Mouse (Mus musculus) kidney, postnatal 4 days (tissue): ENCODE results near the gene Nufip2.
"Not testable (repeated sequence)": the region's sequence is repeated elsewhere in the genome, so short reads cannot be mapped to it uniquely, and the experiment has no call there.

Source experiments
- DNase-seq, 2 experiments: peaks; one replicate each; pipeline ENCODE4 v3.0.0; 2021; ENCODE audit warnings: mixed read lengths in 2 of 2

Nufip2 gene

GRCm38 (mm10) chr11:77713736-77714135, 27.8 kb downstream of the Nufip2 start:
- no peak for DNase-seq

- DNase-seq: no peak
Observed at GRCm38 (mm10) chr11:77719055-77719454, 33.1 kb downstream of the Nufip2 start.

DNA sequence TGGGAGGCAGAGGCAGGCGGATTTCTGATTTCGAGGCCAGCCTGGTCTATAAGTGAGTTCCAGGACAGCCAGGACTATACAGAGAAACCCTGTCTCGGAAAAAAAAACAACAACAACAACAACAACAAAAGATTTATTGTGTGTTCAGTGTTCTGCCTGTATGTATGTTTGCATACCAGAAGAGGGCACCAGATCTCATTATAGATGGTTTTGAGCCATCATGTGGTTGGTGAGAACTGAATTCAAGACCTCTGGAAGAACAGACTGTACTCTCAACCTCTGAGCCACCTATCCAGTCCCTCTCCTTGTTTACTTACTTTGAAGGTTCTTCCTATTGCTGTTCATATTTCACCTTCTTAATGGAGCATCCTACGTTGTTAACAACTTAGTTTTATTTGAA, 35.4 kb downstream of the Nufip2 start:
- no peak for DNase-seq

DNA sequence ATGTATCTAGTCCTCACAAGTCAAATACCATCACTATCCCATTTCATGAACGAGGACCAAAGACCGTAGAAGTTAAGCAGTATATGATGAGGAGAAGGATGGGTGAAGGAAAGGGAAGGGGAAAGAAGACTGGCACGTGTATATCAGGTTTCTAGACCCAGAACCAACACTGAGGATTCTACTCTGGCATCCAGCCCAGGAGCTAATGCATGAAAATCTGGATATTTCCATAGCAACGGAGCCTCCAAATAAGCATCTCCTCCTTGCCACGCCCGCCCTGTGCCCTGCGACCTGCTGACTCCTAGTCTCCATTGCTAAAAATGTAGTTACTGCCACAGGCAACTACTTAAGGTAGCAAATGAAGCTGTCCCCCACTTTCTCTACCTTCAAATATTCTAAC, 38.8 kb downstream of the Nufip2 start:
- no peak for DNase-seq

DNA sequence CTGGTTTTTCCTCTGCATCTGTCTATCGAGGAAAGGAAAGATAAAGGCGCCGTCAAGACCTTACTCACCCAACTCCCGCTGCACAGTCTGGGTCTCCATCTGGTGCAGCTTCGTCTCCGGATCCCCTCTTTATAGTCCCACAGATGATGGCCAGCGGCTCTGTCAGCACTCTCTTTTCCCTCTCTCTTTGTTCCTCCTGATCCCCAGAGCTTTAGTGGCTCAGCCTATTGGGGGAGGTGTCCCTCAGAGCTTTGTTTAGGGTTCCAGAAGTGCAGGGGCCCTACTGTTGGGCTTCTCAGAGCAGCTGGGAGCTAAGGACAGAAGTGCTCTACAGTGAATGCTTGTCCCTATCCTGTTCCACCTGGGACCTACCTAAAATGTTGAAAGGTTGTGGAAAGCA, 39.2 kb downstream of the Nufip2 start, which contains the start of gene Cryba1:
Cryba1 (minus strand) TSS at position 101 of the 400 bp plus-strand sequence.
- no peak for DNase-seq

DNA sequence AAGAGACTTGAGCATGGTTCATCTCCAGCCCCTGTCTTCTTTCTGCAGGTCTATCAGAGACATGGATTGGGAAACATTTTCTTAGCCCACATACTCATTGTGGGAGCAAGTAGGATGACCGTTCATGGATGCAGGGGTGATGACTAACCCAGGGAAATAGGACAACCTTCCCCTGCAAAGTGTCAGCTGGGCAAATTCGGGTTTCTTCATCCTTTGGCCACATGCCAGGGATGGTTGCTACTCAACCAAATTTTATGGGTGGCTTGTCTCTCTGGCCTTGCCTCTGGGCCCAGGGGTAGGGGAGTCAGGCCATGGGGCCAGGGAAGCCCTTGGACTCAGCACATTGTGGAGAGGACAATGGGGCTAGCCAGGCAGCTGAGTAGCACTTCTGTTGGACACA, 42.6 kb downstream of the Nufip2 start:
- no peak for DNase-seq

- DNase-seq: peak; percentile 93
Observed at GRCm38 (mm10) chr11:77737289-77737688, 51.3 kb downstream of the Nufip2 start.

DNA sequence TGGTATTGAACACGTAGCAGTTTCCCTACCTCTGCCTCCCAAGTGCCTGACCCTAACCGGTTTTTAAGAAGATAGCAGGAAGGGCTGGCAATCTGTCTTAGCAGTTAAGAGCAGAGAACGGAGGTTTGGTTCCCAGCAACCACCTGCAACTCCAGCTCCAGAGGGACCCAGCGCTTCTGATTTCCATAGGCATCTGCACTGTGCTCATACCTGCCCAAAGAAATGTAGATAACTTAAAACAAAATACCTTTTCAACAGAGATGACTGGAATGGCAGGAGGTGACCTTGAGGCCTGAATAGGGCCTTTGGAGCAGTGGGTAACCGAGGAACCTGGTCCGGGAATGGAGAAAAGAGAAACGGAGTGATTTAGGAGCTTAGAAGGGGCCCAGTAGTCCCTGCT, 52.6 kb downstream of the Nufip2 start:
- no peak for DNase-seq

GRCm38 (mm10) chr11:77743966-77744365, 58.0 kb downstream of the Nufip2 start:
- peak; percentile 67 to 73 for DNase-seq

DNA sequence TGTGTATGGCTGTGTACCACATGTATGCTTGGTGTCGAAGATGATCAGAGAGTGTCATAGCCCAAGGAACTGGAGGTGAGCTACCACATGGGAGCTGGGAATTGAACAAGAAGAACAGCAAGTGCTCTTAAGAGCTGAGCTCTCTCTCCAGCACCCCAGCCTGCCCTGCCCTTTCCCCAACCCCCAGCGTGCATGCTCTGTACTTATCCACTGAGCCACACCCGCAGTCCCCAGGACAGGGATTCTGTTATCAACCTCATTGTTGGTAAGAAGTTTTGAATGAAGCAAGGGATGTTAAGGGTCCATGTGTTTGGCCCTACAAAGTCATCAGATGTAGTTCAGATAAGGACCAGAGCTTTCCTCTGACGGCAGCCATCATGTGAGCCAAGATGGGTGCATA, 60.7 kb downstream of the Nufip2 start:
- no peak for DNase-seq

- DNase-seq: not testable (repeated sequence)
Observed at GRCm38 (mm10) chr11:77747103-77747502, 61.1 kb downstream of the Nufip2 start.

DNA sequence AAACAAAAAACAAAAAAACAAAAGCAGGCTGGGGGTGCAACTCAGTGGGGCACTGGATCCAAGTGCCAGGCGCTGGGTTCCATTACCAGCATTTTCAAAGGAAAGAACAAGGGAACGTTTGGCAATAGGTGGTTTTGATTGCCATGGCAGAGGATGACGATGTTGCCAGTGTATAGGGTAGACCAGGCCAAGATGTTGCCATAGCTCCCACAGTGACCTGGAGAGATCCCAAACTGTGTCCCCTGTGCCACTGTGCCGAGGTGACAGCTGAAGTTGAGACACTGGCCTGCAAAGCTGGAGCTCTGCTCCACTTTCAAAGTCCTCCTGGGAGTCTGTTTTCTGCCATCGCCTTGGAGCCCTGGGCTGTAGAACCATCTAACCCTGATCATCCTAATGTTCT, 63.0 kb downstream of the Nufip2 start:
- no peak for DNase-seq

DNA sequence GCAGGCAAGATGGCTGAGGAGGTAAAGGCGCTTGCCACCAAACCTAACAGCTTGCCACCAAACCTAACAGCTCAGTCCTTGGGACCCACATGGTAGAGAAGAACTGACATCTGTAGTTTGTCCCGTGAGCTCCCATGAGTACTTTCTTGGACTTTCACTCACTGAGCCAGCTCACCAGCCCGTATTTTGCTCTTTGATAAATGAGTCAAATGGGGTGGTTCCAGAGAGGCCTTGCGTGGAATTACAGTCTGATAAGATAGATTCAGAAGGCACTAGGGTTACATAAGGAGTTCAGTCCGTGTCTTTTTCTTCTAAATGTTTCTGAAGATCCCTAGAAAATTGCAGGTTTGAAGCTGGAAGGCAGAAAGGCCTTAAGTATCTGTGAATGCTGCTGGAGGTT, 66.6 kb downstream of the Nufip2 start:
- DNase-seq: no peak

GRCm38 (mm10) chr11:77753469-77753868, 67.5 kb downstream of the Nufip2 start:
- DNase-seq: no peak

- no peak for DNase-seq
Observed at GRCm38 (mm10) chr11:77760031-77760430, 74.1 kb downstream of the Nufip2 start.

DNA sequence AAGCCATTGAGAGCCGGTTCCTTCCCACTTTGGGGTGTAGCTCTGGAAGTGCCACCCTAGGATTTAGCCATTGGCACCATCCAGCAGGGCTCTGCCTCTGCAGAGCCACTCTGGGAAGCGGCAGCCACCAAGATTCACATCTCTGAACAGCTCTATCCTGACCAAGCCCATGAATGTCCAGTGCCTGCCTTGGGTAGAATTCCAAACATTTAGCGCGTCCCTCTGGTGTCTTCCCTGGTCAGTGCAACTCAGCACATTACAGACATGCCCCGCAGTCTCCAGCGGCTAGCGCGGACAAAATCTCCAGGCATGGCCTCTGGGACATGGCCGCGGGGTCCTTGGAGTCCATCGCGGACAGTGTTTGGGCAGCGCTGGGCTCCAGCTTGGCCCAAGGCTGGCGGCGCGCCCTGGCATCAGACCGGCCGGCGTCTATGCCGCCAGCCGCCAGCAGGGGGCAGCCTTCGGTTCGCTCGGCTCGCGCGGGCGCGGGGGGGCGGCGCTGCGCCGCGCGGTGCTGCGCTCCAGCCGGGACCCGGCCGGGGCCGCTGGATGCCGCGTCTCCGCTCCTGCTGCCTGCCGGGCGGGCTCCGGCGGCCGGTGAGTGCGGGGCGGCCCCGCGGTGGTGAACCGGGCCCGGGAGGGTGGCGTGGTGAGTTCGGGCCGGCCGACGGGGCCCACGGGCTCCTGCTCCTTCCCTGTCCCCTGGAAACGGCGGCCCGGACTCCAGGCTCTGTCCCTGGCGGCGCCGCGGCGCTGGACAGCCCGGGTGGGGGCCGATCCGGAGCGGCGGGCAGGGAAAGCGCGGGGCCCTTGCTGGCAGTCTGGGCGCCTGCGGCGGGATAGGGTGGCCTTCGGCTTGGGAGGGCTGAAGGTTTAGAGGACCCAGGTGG, 77.1 kb downstream of the Nufip2 start, which contains the start of gene Myo18a:
Myo18a (plus strand) TSS at position 464 of the 890 bp plus-strand sequence.
- peak; percentile 93 to 95 for DNase-seq

- peak; percentile 75 to 84 for DNase-seq
Observed at GRCm38 (mm10) chr11:77763673-77764340, 77.9 kb downstream of the Nufip2 start.

- peak; percentile 59 to 72 for DNase-seq
Observed at GRCm38 (mm10) chr11:77764694-77765458, 78.9 kb downstream of the Nufip2 start.

- DNase-seq: peak in 1 of 2 experiments; percentile 37
Observed at GRCm38 (mm10) chr11:77765459-77765777, 79.5 kb downstream of the Nufip2 start.

DNA sequence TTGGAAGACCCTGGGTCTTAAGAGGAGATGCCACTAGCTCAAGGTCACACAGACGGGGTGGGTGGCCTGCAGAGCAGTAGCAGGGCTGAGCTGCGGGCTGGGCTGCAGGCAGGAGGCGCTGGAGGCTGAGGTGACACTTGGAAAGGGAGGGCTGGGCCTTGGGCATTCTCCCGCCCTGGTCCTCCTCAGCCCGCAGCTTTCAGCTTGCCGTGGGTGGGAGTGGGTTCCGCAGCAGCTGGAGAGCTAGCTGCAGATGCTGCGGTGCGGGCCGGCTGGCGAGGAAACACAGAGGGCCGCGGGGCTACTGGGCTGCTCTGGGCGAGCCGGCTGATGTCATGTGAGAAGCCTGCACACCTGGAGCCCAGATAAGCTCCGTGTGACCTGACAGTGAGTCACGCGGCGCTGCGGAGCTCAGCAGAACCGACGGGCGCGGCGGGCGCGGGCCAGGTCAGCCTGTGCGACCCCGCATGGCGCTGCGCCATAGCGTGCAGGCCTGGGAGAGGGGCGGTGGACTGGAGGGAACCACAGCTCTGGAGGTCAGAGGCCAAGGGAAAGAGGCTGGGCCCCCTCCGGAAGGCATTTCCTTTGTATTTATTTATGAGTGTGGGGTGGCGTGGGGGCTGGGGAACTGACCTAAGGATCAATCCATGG, 80.5 kb downstream of the Nufip2 start:
- peak; percentile 78 to 86 for DNase-seq

- DNase-seq: no peak
Observed at GRCm38 (mm10) chr11:77769496-77769895, 83.5 kb downstream of the Nufip2 start.

DNA sequence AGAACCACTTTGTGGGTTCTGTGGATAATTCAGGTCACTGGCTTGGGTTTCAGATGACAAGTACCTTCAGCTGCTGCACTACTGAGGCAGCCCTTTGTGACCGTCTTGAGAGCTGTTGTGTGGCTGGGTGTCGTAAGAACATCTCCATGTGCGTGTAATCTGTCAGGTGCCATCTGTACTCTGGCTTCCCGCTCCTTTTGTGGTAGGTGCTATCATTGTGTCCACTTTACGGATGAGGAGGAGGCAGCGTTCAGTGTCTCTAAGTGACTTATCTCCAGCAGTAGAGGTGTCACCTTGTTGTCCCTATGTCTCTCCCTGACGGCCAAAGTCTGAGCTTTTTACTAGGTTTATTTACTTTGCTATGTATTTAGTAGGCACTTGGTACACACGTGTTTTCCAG, 84.4 kb downstream of the Nufip2 start:
- no peak for DNase-seq
